8 mouse cellular contexts compared by ENCODE assay signal in the genomic region with DNA sequence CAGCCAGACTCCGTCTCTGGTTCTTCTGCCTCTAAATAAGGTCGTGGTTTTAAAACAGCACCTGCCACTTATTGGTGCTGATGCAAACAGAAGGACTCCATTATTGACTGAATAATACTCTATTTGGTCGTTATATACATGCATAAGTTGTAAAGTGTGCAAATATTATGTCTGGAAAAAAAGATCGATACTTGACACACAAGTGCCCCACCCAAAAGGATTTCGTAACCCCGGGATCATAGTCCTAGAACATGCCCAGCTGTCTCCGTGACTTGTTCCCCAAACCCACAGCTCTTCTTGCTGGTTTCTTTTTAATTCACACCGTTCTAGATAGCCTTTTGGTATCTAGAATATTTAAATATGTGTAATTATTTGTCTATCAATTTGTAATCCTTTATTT. TPM values are rescaled to one million over a fixed set of nuclear protein-coding genes. Genes with fewer than 3 reads are reported as not detected.
DNase-seq lines count a peak whose midpoint lies in the region; ATAC-seq and TF ChIP-seq lines count a peak whose summit lies in the region.

No protein-coding gene starts in this region.

- no peak for ATAC-seq in heart, embryonic 15.5 days (replicated peaks; ENCODE audit: insufficient number of reproducible peaks, insufficient read depth, low FRiP score, low read depth)
- no peak for ATAC-seq in liver, embryonic 14.5 days (ENCODE audit: insufficient read depth)
- no peak for ATAC-seq in CD4-positive, CD25-positive, alpha-beta regulatory T cell, adult 4 months

- TF ChIP-seq CTCF in cerebellum, adult 2 months (IDR thresholded peaks at IDR 0.05; ENCODE audit: borderline replicate concordance, insufficient read depth, low read depth, low read length) = no peak
- no peak for TF ChIP-seq CTCF in E14TG2a.4 (conservative IDR thresholded peaks at IDR 0.05; ENCODE audit: low read length)
- no peak for TF ChIP-seq CTCF in liver, embryonic 14.5 days (IDR thresholded peaks at IDR 0.05; ENCODE audit: low read depth)

- H3K27ac ChIP-seq in cerebellum, adult 2 months (ENCODE audit: insufficient read depth, low read length) = no peak overlapping the region
- peak overlapping the region; percentile 58 for H3K27ac ChIP-seq in heart, embryonic 15.5 days
- H3K27ac ChIP-seq in liver, embryonic 14.5 days = no peak overlapping the region

- H3K4me1 ChIP-seq in cerebellum, adult 2 months (ENCODE audit: control insufficient read depth, insufficient read depth, low read length) = no peaks in the 10 kb centered on the region
- H3K4me1 ChIP-seq in E14TG2a.4 (replicated peaks; ENCODE audit: low read depth, low read length) = peaks cover 28% of the 10 kb centered on the region
- H3K4me1 ChIP-seq in heart, embryonic 15.5 days (replicated peaks) = peaks cover 17% of the 10 kb centered on the region
- H3K4me1 ChIP-seq in liver, embryonic 14.5 days (replicated peaks; ENCODE audit: control insufficient read depth in 2 of 2, insufficient read depth in 2 of 2, low read length in 1 of 2) = peaks cover 0 to 13% of the 10 kb centered on the region in 2 experiments; a peak in 3 of 4 replicates

- peaks cover 16% of the 10 kb centered on the region for H3K36me3 ChIP-seq in E14TG2a.4 (ENCODE audit: insufficient read depth, low read length)
- no peaks in the 10 kb centered on the region for H3K36me3 ChIP-seq in heart, embryonic 15.5 days
- H3K36me3 ChIP-seq in liver, embryonic 14.5 days (replicated peaks; ENCODE audit: control insufficient read depth, insufficient read depth, low read depth) = no peaks in the 10 kb centered on the region

- intact Hi-C loops in gastrocnemius, postnatal 14 days (cut with DNase I; ENCODE audit: low total_unique reads) = loop anchor here (10.0 kb wide), 1 partner anchor 75 kb away; no protein-coding TSS in a partner anchor

- H3K9me3 ChIP-seq in E14TG2a.4 (ENCODE audit: low read length) = no peaks in the 10 kb centered on the region
- no peaks in the 10 kb centered on the region for H3K9me3 ChIP-seq in heart, embryonic 15.5 days (replicated peaks)
- H3K9me3 ChIP-seq in liver, embryonic 14.5 days (ENCODE audit: control insufficient read depth, low read length) = no peaks in the 10 kb centered on the region

- peak overlapping the region; percentile 97 for H3K4me2 ChIP-seq in heart, embryonic 15.5 days
- H3K4me2 ChIP-seq in liver, embryonic 14.5 days (ENCODE audit: low read depth) = peak overlapping the region; percentile 66

- H3K27me3 ChIP-seq in cerebellum, adult 2 months (ENCODE audit: control insufficient read depth, insufficient read depth, low read length) = no peaks in the 10 kb centered on the region
- no peaks in the 10 kb centered on the region for H3K27me3 ChIP-seq in E14TG2a.4 (ENCODE audit: insufficient read depth, low read length)
- H3K27me3 ChIP-seq in heart, embryonic 15.5 days = no peaks in the 10 kb centered on the region
- no peaks in the 10 kb centered on the region for H3K27me3 ChIP-seq in liver, embryonic 14.5 days (ENCODE audit: control insufficient read depth, insufficient read depth, low read length)

- TF ChIP-seq POLR2A in cerebellum, adult 2 months (IDR thresholded peaks at IDR 0.05; ENCODE audit: borderline replicate concordance, insufficient read depth, low read length) = no peak

- peak overlapping the region; percentile 14 for H3K4me3 ChIP-seq in cerebellum, adult 2 months (replicated peaks; ENCODE audit: insufficient read depth, low read depth, low read length)
- H3K4me3 ChIP-seq in E14TG2a.4 (replicated peaks; ENCODE audit: low read length) = peak overlapping the region; percentile 50
- peak overlapping the region; percentile 90 for H3K4me3 ChIP-seq in heart, embryonic 15.5 days
- H3K4me3 ChIP-seq in liver, embryonic 14.5 days (ENCODE audit: insufficient read depth in 1 of 2, low read depth in 2 of 2, low read length in 2 of 2) = peak overlapping the region; percentile 30 to 59; a peak in 2 of 4 replicates

- no peak for DNase-seq in cerebellum, adult 2 months
- no peak for DNase-seq in cerebellum, adult 18-20 months
- no peak for DNase-seq in liver, embryonic 14.5 days (ENCODE audit: low read depth in 3 of 3, low spot score in 3 of 3)
- DNase-seq in right cerebral cortex, postnatal 4 days = no peak
- DNase-seq in gastrocnemius, postnatal 14 days = no peak

- WGBS in cerebellum, adult 2 months = 59% methylated on average over 8 of the region's 8 CpGs
- WGBS in heart, embryonic 15.5 days = 64% methylated on average over 8 of the region's 8 CpGs
- WGBS in liver, embryonic 14.5 days (ENCODE audit: insufficient replicate concordance) = 56% methylated on average over 8 of the region's 8 CpGs

- H3K9ac ChIP-seq in heart, embryonic 15.5 days = no peak overlapping the region; the same call in 1 of the 2 replicates
- H3K9ac ChIP-seq in liver, embryonic 14.5 days (replicated peaks) = no peak overlapping the region

- TF ChIP-seq EP300 in liver, embryonic 14.5 days (IDR thresholded peaks at IDR 0.05; ENCODE audit: low read depth) = no peak

RNA-seq across cellular contexts. Expression of a gene that starts 0.9 kb away (rescaled TPM):
- polyA plus RNA-seq in cerebellum, adult 2 months (2012; rRNA removed) = 3.7 and 4.6 TPM in 2 replicates
- polyA plus RNA-seq in heart, embryonic 15.5 days (2015; fragmentation: Nextera tagmentation; extraction: Ambion mirVana) = 10.9 and 13.3 TPM in 2 replicates
- polyA plus RNA-seq in liver, embryonic 14.5 days (2012; rRNA removed) = 1.00 and 1.4 TPM in 2 replicates
- polyA plus RNA-seq in liver, embryonic 14.5 days (2014; fragmentation: Nextera tagmentation; extraction: Ambion mirVana) = 4.1 and 4.3 TPM in 2 replicates
- polyA plus RNA-seq in CD4-positive, CD25-positive, alpha-beta regulatory T cell, adult 4 months (2017; shearing (Covaris generic)) = 1 to 10 TPM; 3.3 to 3.9 TPM
- total RNA-seq in gastrocnemius, postnatal 14 days (2021) = 1 to 10 TPM; 6.7 to 6.8 TPM

Comparison
In these comparisons a context has a peak if more than half of its experiments do, and no peak if none do; other contexts are left out.
1. H3K4me3 ChIP-seq: peak in every context shown above with its lines; median percentile 90 in heart, embryonic 15.5 days; 50 in E14TG2a.4; 44 in liver, embryonic 14.5 days; 14 in cerebellum, adult 2 months.